Mouse (Mus musculus) liver, embryonic 14.5 days (tissue): ENCODE results near the gene Ppp2r2d. TPM values are rescaled to one million over a fixed set of nuclear protein-coding genes. Genes with fewer than 3 reads are reported as not detected.

Experiments
- ATAC-seq: fragments of 200-750 bp; cut with Nextera tagmentation; 2 replicates; pipeline ENCODE4 v1.8.0; 2017; ENCODE audit warnings: moderate number of reproducible peaks, mild to moderate bottlenecking, moderate library complexity; ENCODE audit not compliant: insufficient read depth
- DNase-seq, 3 experiments: peaks; one replicate each; pipeline ENCODE4 v3.0.0-alpha.2; 2012 to 2013; ENCODE audit warnings: low read depth in 3 of 3, low spot score in 3 of 3
- H3K27ac ChIP-seq: fragments of 300-500 bp; sonication (generic); 2 replicates; pipeline ENCODE4 v1.5.1; 2014; ENCODE audit warnings: moderate library complexity, mild to moderate bottlenecking, control low read depth, inconsistent platforms
- H3K27me3 ChIP-seq: fragments of 300-500 bp; sonication (generic); 2 replicates; pipeline ENCODE4 v1.6.1; 2014; ENCODE audit warnings: mild to moderate bottlenecking, low read length, moderate library complexity; ENCODE audit not compliant: control insufficient read depth, insufficient read depth
- H3K36me3 ChIP-seq: fragments of 300-500 bp; sonication (generic); replicated peaks from 2 replicates; pipeline ENCODE4 v1.6.1; 2014; ENCODE audit warnings: low read depth; ENCODE audit not compliant: control insufficient read depth, insufficient read depth
- H3K4me1 ChIP-seq, 2 experiments: fragments of 200-500 bp in 1 of 2; fragments of 300-500 bp in 1 of 2; sonication (generic) in 1 of 2; replicated peaks; 2 replicates each; pipeline ENCODE4 v1.6.1; 2012 to 2014; ENCODE audit warnings: antibody characterized with exemption in 1 of 2, inconsistent platforms in 1 of 2, low read length in 1 of 2; ENCODE audit not compliant: control insufficient read depth in 2 of 2, insufficient read depth in 2 of 2
- H3K4me2 ChIP-seq: fragments of 300-500 bp; sonication (generic); 2 replicates; pipeline ENCODE4 v1.6.1; 2014; ENCODE audit warnings: low read depth, mild to moderate bottlenecking, control low read depth, moderate library complexity
- H3K4me3 ChIP-seq, 2 experiments: fragments of 200-500 bp in 1 of 2; fragments of 300-500 bp in 1 of 2; sonication (generic) in 1 of 2; 2 replicates each; pipeline ENCODE4 v1.5.1; 2012 to 2014; ENCODE audit warnings: low read depth in 2 of 2, low read length in 2 of 2, mild to moderate bottlenecking in 2 of 2, control low read depth in 1 of 2, inconsistent platforms in 1 of 2, moderate library complexity in 1 of 2; ENCODE audit not compliant: insufficient read depth in 1 of 2
- H3K9ac ChIP-seq: fragments of 300-500 bp; sonication (generic); replicated peaks from 2 replicates; pipeline ENCODE4 v1.6.1; 2014; ENCODE audit warnings: mild to moderate bottlenecking, control low read depth, moderate library complexity
- H3K9me3 ChIP-seq: fragments of 300-500 bp; sonication (generic); 2 replicates; pipeline ENCODE4 v1.6.1; 2016; ENCODE audit warnings: low read length, mixed read lengths; ENCODE audit not compliant: control insufficient read depth
- CTCF ChIP-seq: IDR thresholded peaks from 2 replicates; pipeline ENCODE4 v1.5.1; 2016; ENCODE audit warnings: antibody characterized with exemption, low read depth, control low read depth
- EP300 ChIP-seq: IDR thresholded peaks from 2 replicates; pipeline ENCODE4 v1.6.1; 2016; ENCODE audit warnings: antibody characterized with exemption, low read depth
- WGBS: fragments of 180-500 bp; shearing (Covaris S2); extraction: QIAGEN DNeasy Blood & Tissue Kit; methylation state at CpG from one replicate; pipeline ENCODE4 v1.1.7; 2014; ENCODE audit not compliant: insufficient replicate concordance; 5-methylcytosine and 5-hydroxymethylcytosine counted together
- polyA plus RNA-seq, 2 experiments: library from polyadenylated mRNA; depleted of rRNA in 1 of 2; stranded (reverse) in 1 of 2; unstranded in 1 of 2; fragments of >200 nt; fragmentation: Nextera tagmentation in 1 of 2; extraction: Ambion mirVana in 1 of 2; gene quantifications; 2 replicates each; pipeline versions ENCODE4 v1.2.1 to v1.2.3; 2012 to 2014

Ppp2r2d gene
- polyA plus RNA-seq, 2 experiments, result 13.9 to 14.2 TPM

DNA sequence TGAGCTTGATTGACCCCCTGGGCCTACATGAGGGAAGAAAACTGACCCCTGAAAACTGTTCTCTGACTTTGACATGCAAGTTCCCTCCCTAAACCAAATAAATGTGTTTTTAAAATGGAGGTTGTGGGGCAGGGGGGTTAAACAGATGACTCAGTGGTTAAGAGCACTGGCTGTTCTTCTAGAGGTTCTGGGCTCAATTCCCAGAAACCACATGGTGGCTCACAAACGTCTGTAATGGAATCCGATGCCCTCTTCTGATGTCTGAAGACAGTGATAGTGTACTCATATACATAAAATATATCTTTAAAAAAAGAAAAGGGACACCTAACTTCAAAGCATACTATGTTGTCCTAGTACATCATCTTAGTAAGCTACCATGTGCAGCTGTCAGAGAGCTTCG lies 29.2 kb downstream of the Ppp2r2d start:
- H3K36me3 ChIP-seq, result peaks cover 52% of the 10 kb centered on the region

GRCm38 (mm10) chr7:138883724-138884123 lies 37.8 kb downstream of the Ppp2r2d start:
- TF ChIP-seq CTCF, result no peak
- no peak for TF ChIP-seq EP300
- no peaks in the 10 kb centered on the region for H3K27me3 ChIP-seq
- H3K36me3 ChIP-seq, result peaks cover 10% of the 10 kb centered on the region
- no peaks in the 10 kb centered on the region for H3K9me3 ChIP-seq
- no peak for DNase-seq
- no peak overlapping the region for H3K4me2 ChIP-seq
- no peak overlapping the region for H3K9ac ChIP-seq
- no peak for ATAC-seq
- no peak overlapping the region for H3K27ac ChIP-seq
- H3K4me3 ChIP-seq, result no peak overlapping the region
- no peaks in the 10 kb centered on the region for H3K4me1 ChIP-seq
- 82% methylated on average over 3 of the region's 3 CpGs for WGBS

More for the DNA sequence above, 29.2 kb downstream of the Ppp2r2d start:
- DNase-seq, result no peak
- WGBS, result 77% methylated on average over 3 of the region's 3 CpGs
- peaks cover 0 to 2% of the 10 kb centered on the region in 2 experiments; a peak in 2 of 4 replicates for H3K4me1 ChIP-seq
- no peaks in the 10 kb centered on the region for H3K27me3 ChIP-seq
- no peak overlapping the region for H3K4me2 ChIP-seq
- H3K27ac ChIP-seq, result no peak overlapping the region
- TF ChIP-seq EP300 (no peak), CTCF (no peak)
- no peak overlapping the region for H3K4me3 ChIP-seq
- H3K9ac ChIP-seq, result no peak overlapping the region
- no peaks in the 10 kb centered on the region for H3K9me3 ChIP-seq
- ATAC-seq, result no peak

- H3K27ac ChIP-seq, result no peak overlapping the region
- H3K9me3 ChIP-seq, result no peaks in the 10 kb centered on the region
- no peaks in the 10 kb centered on the region for H3K27me3 ChIP-seq
- ATAC-seq (no peak), DNase-seq (no peak)
- no peaks in the 10 kb centered on the region for H3K4me1 ChIP-seq
- H3K4me3 ChIP-seq, result no peak overlapping the region
- H3K9ac ChIP-seq, result no peak overlapping the region
- no peak for TF ChIP-seq EP300
- TF ChIP-seq CTCF, result no peak
- H3K4me2 ChIP-seq, result no peak overlapping the region
- 72% methylated on average over 13 of the region's 13 CpGs for WGBS
- H3K36me3 ChIP-seq, result peaks cover 6% of the 10 kb centered on the region
These were observed 39.7 kb downstream of the Ppp2r2d start for GRCm38 (mm10) chr7:138885365-138886289.

DNA sequence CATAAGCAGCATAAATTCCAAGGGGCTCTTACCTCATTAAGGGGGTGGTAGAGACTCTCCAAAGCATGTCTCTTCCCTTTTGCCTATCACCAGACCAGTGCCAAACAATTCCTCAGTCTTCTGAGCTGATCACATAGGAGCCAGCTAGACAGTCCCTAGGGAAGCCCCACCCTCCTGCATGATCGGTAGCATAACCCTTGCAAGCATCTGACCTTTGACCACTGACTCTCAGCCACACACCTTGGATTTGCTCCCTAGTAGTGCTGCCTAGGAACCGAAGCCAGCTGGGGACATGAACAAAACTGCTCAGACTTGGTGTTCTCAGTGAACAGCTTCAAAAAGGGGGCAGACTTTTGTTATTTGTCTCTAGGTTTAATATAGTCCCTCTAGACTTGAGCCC lies 52.2 kb downstream of the Ppp2r2d start:
- no peak for ATAC-seq
- Histone ChIP-seq H3K36me3 (peaks cover 4% of the 10 kb centered on the region; the same call in 1 of the 2 replicates), H3K9me3 (no peaks in the 10 kb centered on the region), H3K4me3 (no peak overlapping the region), H3K27me3 (no peaks in the 10 kb centered on the region), H3K4me2 (no peak overlapping the region), H3K4me1 (0 out of 4 replicates have a peak, but pooled peaks cover 0 to 2% of the 10 kb centered on the region in 2 experiments), H3K27ac (no peak overlapping the region), H3K9ac (no peak overlapping the region)
- no peak for DNase-seq
- TF ChIP-seq EP300 (no peak), CTCF (no peak)
- 58% methylated on average over 2 of the region's 2 CpGs for WGBS

GRCm38 (mm10) chr7:138898743-138899142 lies 52.9 kb downstream of the Ppp2r2d start:
- TF ChIP-seq EP300 (no peak), CTCF (no peak)
- no peak for DNase-seq
- Histone ChIP-seq H3K4me3 (no peak overlapping the region), H3K27ac (no peak overlapping the region), H3K27me3 (no peaks in the 10 kb centered on the region), H3K4me2 (no peak overlapping the region), H3K9me3 (no peaks in the 10 kb centered on the region), H3K36me3 (peaks cover 4% of the 10 kb centered on the region; the same call in 1 of the 2 replicates), H3K9ac (no peak overlapping the region), H3K4me1 (0 out of 4 replicates have a peak, but pooled peaks cover 0 to 2% of the 10 kb centered on the region in 2 experiments)
- no peak for ATAC-seq
- 66% methylated on average over 4 of the region's 4 CpGs for WGBS
